Mouse (Mus musculus): Measurements from ENCODE around the gene Gpr162. TPM values are rescaled to one million over a fixed set of nuclear protein-coding genes. Genes with fewer than 3 reads are reported as not detected.

The Gpr162 gene
- total and polyA plus RNA-seq, 3 experiments, result 0.48 to 2.0 (median 1.7) TPM

GRCm38 (mm10) chr6:124859725-124860124 is 4.1 kb downstream of the Gpr162 start:
- H3K27me3 ChIP-seq (replicated peaks), result peaks cover 28% of the 10 kb centered on the region
- H3K4me3 ChIP-seq (replicated peaks in 1 of 3; ENCODE audit: low read depth in 2 of 3, low read length in 2 of 3, poor library complexity in 1 of 3), result peak overlapping the region in 1 of 3 experiments; percentile 36
- in situ Hi-C loops (cut with MboI; ENCODE audit: low pct_ligation_motif_present, low pct_unique_long_range_greater_than_20kb, low sequenced_read_pairs), result loop anchor here (25.0 kb wide), 1 partner anchor 178 kb away; the partner anchor contains the start of genes Acrbp and Ing4
- no peaks in the 10 kb centered on the region for H3K9me3 ChIP-seq (replicated peaks; ENCODE audit: low read length)
- TF ChIP-seq NRF1 (IDR thresholded peaks at IDR 0.05; ENCODE audit: low read depth, low read length), result 0 out of 2 replicates have a peak, but pooled peaks have one; percentile 18
- no peak for TF ChIP-seq POLR2A (IDR thresholded peaks at IDR 0.05; ENCODE audit: low read depth, low read length)
- TF ChIP-seq RAD21 (IDR thresholded peaks at IDR 0.05; ENCODE audit: low read depth, low read length), result peak; percentile 96
- no peak for TF ChIP-seq GABPA (IDR thresholded peaks at IDR 0.05; ENCODE audit: insufficient replicate concordance, low read depth, low read length)
- TF ChIP-seq ZC3H11A (IDR thresholded peaks at IDR 0.05; ENCODE audit: low read depth, low read length), result peak; percentile 71
- no peak for TF ChIP-seq CHD1 (IDR thresholded peaks at IDR 0.05; ENCODE audit: low read depth, low read length)
- TF ChIP-seq MAZ (IDR thresholded peaks at IDR 0.05; ENCODE audit: low read depth, low read length), result no peak
- no peak for TF ChIP-seq E2F4 (IDR thresholded peaks at IDR 0.05; ENCODE audit: insufficient replicate concordance, low read depth, low read length)
- TF ChIP-seq BHLHE40 (IDR thresholded peaks at IDR 0.05; ENCODE audit: low read depth, low read length), result no peak
- TF ChIP-seq SIN3A (IDR thresholded peaks at IDR 0.05; ENCODE audit: low read length), result no peak
- TF ChIP-seq NELFE (IDR thresholded peaks at IDR 0.05; ENCODE audit: low read depth, low read length), result peak; percentile 40; the same call in 1 of the 2 replicates
- TF ChIP-seq SMC3 (IDR thresholded peaks at IDR 0.05; ENCODE audit: low read depth, low read length), result peak; percentile 93
- TF ChIP-seq MEF2A (IDR thresholded peaks at IDR 0.05; ENCODE audit: borderline replicate concordance, low read depth, low read length), result peak; percentile 38; the same call in 1 of the 2 replicates
- peak; percentile 61 to 95 for TF ChIP-seq CTCF (conservative IDR thresholded peaks at IDR 0.05 in 1 of 2, IDR thresholded peaks at IDR 0.05 in 1 of 2; ENCODE audit: low read depth in 2 of 2, low read length in 2 of 2)
- TF ChIP-seq PAX5 (IDR thresholded peaks at IDR 0.05; ENCODE audit: low read length), result no peak
- TF ChIP-seq IRF4 (IDR thresholded peaks at IDR 0.05; ENCODE audit: low read depth, low read length), result peak; percentile 23; the same call in 1 of the 2 replicates
- no peak for TF ChIP-seq EP300 (IDR thresholded peaks at IDR 0.05; ENCODE audit: low read length)
- TF ChIP-seq JUN (IDR thresholded peaks at IDR 0.05; ENCODE audit: insufficient read depth, low read depth, low read length), result no peak
- no peak for TF ChIP-seq ELF1 (IDR thresholded peaks at IDR 0.05; ENCODE audit: low read depth, low read length)
- TF ChIP-seq ZNF384 (IDR thresholded peaks at IDR 0.05; ENCODE audit: low read depth, low read length), result no peak
- TF ChIP-seq USF1 (IDR thresholded peaks at IDR 0.05; ENCODE audit: low read depth, low read length), result no peak
- TF ChIP-seq MAFK (IDR thresholded peaks at IDR 0.05; ENCODE audit: insufficient replicate concordance, low read length), result no peak
- TF ChIP-seq MXI1 (IDR thresholded peaks at IDR 0.05; ENCODE audit: low read depth, low read length), result peak; percentile 41; the same call in 1 of the 2 replicates
- TF ChIP-seq USF2 (conservative IDR thresholded peaks at IDR 0.05; ENCODE audit: low read depth, low read length), result no peak
- no peak for TF ChIP-seq UBTF (IDR thresholded peaks at IDR 0.05; ENCODE audit: low read depth, low read length)
- no peak; the same call in 1 of the 2 replicates for TF ChIP-seq TCF12 (IDR thresholded peaks at IDR 0.05; ENCODE audit: low read depth, low read length)
- no peak overlapping the region for H3K27ac ChIP-seq (ENCODE audit: insufficient read depth, low read depth)
- no peaks in the 10 kb centered on the region for H3K79me2 ChIP-seq (replicated peaks; ENCODE audit: control insufficient read depth, extremely low read depth, insufficient read depth, poor library complexity, severe bottlenecking)
- H3K36me3 ChIP-seq (replicated peaks in 1 of 2; ENCODE audit: control insufficient read depth in 1 of 2, insufficient read depth in 1 of 2, low read length in 1 of 2), result no peaks in the 10 kb centered on the region
- H3K4me2 ChIP-seq (ENCODE audit: insufficient read depth, low read depth, poor library complexity, severe bottlenecking), result no peak overlapping the region
- H3K4me1 ChIP-seq (ENCODE audit: control insufficient read depth in 1 of 2, insufficient read depth in 2 of 2), result peaks cover 32% of the 10 kb centered on the region in 2 experiments
- H3K9ac ChIP-seq (ENCODE audit: insufficient read depth, low read depth), result no peak overlapping the region
- peak; percentile 78 for DNase-seq (ENCODE audit: extremely low read depth)
- dilution Hi-C loops (cut with MboI; ENCODE audit: extremely low pct_ligation_motif_present, extremely low pct_unique_long_range_greater_than_20kb, low sequenced_read_pairs), result no loop called here
